Mouse (Mus musculus) frontal cortex, adult (tissue): ENCODE measurements around the gene Podxl2.

Experiments used
- ATAC-seq: cut with Nextera tagmentation; 2 replicates; pipeline ENCODE4 v1.9.2; 2017; ENCODE audit warnings: mild to moderate bottlenecking, moderate library complexity, mixed read lengths; ENCODE audit not compliant: low TSS enrichment

Podxl2 gene

GRCm38 (mm10) chr6:88800735-88801134, 74.1 kb downstream of the Podxl2 start:
- ATAC-seq: no peak

GRCm38 (mm10) chr6:88800191-88800590, 74.7 kb downstream of the Podxl2 start:
- ATAC-seq: no peak

- ATAC-seq: no peak
These were observed 80.3 kb downstream of the Podxl2 start for GRCm38 (mm10) chr6:88794561-88794971.

GRCm38 (mm10) chr6:88793872-88794271, 81.0 kb downstream of the Podxl2 start:
- ATAC-seq: peak; percentile 48

DNA sequence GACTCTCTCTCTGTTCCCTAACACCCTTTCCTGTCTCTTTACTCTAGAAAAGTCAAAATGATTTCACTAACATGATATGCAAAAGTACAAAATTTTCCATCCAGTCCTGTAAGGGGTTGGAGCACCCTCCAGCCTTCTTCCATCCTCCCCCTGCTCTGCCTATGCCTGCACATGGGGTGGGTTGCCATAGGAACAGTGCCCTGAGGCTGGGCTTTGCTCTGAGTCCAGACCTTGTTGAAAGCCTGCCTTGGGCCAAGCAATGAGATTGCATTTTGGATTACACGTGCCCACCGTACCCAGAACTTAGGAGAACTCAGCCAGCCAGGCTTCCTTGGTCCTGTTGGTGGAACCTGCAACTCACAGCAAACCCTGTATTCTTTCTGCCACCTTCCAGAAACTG, 81.6 kb downstream of the Podxl2 start:
- peak; percentile 7; the same call in 1 of the 2 replicates for ATAC-seq
